Mouse (Mus musculus) cortical plate, adult 2 months (tissue): Measurements from ENCODE around the gene Dync1i1.

Experiments used
- CTCF ChIP-seq: fragments of 200-500 bp; IDR thresholded peaks from 2 replicates; pipeline ENCODE4 v1.5.1; 2011; ENCODE audit warnings: mild to moderate bottlenecking, control low read depth, low read length; ENCODE audit not compliant: insufficient read depth; ENCODE audit errors: extremely low read depth
- POLR2A ChIP-seq: fragments of 200-500 bp; IDR thresholded peaks from 2 replicates; pipeline ENCODE4 v1.6.1; 2011; ENCODE audit warnings: mild to moderate bottlenecking, low read length, control low read depth; ENCODE audit not compliant: insufficient read depth; ENCODE audit errors: extremely low read depth

DNA sequence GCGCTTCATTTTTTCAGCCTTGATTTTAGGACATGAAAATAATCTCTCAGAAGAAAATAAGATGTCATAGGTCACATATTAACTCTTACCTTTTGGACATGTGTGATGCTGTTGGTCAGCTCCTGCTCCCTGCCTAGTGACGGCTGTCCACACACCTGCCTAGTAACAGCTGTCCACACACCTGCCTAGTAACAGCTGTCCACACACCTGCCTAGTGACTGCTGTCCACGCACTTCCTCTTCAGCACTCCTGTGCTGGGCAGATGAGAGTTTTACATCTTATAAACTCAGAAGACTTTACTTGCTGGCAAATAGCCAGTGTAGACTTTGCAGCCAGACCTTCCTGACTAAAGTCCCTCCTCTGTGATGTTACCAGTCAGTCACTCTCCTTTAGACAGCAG, 94.2 kb downstream of the Dync1i1 start:
- TF ChIP-seq CTCF = no peak
- no peak for TF ChIP-seq POLR2A
